Mouse (Mus musculus) kidney, embryonic 16.5 days (tissue): ENCODE results near the gene Gstm1. TPM values are rescaled to one million over a fixed set of nuclear protein-coding genes. Genes with fewer than 3 reads are reported as not detected.
A peak's percentile ranks its signal among the peaks of the same experiment; 100 is the strongest.

ENCODE experiments used
- ATAC-seq: fragments of 200-750 bp; cut with Nextera tagmentation; 2 replicates; pipeline ENCODE4 v1.8.0; 2017; ENCODE audit warnings: moderate TSS enrichment; ENCODE audit not compliant: low FRiP score, low TSS enrichment
- H3K27ac ChIP-seq: fragments of 300-500 bp; sonication (generic); 2 replicates; pipeline ENCODE4 v1.5.1; 2014; ENCODE audit warnings: low read length
- H3K27me3 ChIP-seq: fragments of 300-500 bp; sonication (generic); 2 replicates; pipeline ENCODE4 v1.6.1; 2014; ENCODE audit warnings: low read length, control low read depth, mixed read lengths; ENCODE audit not compliant: insufficient read depth
- H3K36me3 ChIP-seq: fragments of 300-500 bp; sonication (generic); 2 replicates; pipeline ENCODE4 v1.6.1; 2014; ENCODE audit warnings: low read length, control low read depth, mixed read lengths; ENCODE audit not compliant: insufficient read depth
- H3K4me1 ChIP-seq: fragments of 300-500 bp; sonication (generic); 2 replicates; pipeline ENCODE4 v1.6.1; 2014; ENCODE audit warnings: low read length, control low read depth, mixed read lengths; ENCODE audit not compliant: insufficient read depth
- H3K4me2 ChIP-seq: fragments of 300-500 bp; sonication (generic); replicated peaks from 2 replicates; pipeline ENCODE4 v1.6.1; 2014; ENCODE audit warnings: low read depth, low read length
- H3K4me3 ChIP-seq: fragments of 300-500 bp; sonication (generic); 2 replicates; pipeline ENCODE4 v1.5.1; 2014; ENCODE audit warnings: mild to moderate bottlenecking, low read length
- H3K9ac ChIP-seq: fragments of 300-500 bp; sonication (generic); replicated peaks from 2 replicates; pipeline ENCODE4 v1.6.1; 2014; ENCODE audit warnings: low read length
- H3K9me3 ChIP-seq: fragments of 300-500 bp; sonication (generic); 2 replicates; pipeline ENCODE4 v1.6.1; 2016; ENCODE audit warnings: low read length, control low read depth
- WGBS: fragments of 180-500 bp; shearing (Covaris S2); extraction: QIAGEN DNeasy Blood & Tissue Kit; methylation state at CpG from one replicate; pipeline ENCODE4 v1.1.7; 2014; 5-methylcytosine and 5-hydroxymethylcytosine counted together
- polyA plus RNA-seq: library from polyadenylated mRNA; unstranded; fragments of >200 nt; fragmentation: Nextera tagmentation; extraction: Ambion mirVana; gene quantifications from 2 replicates; pipeline ENCODE4 v1.2.1, GENCODE M21; 2015

The Gstm1 gene
- polyA plus RNA-seq = 109 and 124 TPM in 2 replicates

GRCm38 (mm10) chr3:108017473-108018189, at the start of gene Gstm1:
Gene Gstm1 (minus strand): TSS chr3:108017973.
- Histone ChIP-seq H3K4me3 (peak within 1 kb of the TSS; percentile 53), H3K9ac (peak within 1 kb of the TSS; percentile 69), H3K27me3 (no peaks in the 10 kb centered on the region), H3K9me3 (no peaks in the 10 kb centered on the region), H3K4me2 (peak within 1 kb of the TSS; percentile 92), H3K4me1 (peaks cover 23% of the 10 kb centered on the region), H3K36me3 (no peaks in the 10 kb centered on the region), H3K27ac (peak within 1 kb of the TSS; percentile 93)
- WGBS = under 1% methylated on average over 31 of the region's 31 CpGs
- peak; percentile 99 for ATAC-seq

GRCm38 (mm10) chr3:108067370-108067934, 49.7 kb upstream of the Gstm1 start:
- Histone ChIP-seq H3K4me3 (no peak overlapping the region), H3K27me3 (no peaks in the 10 kb centered on the region), H3K4me2 (no peak overlapping the region), H3K36me3 (no peaks in the 10 kb centered on the region), H3K4me1 (no peaks in the 10 kb centered on the region), H3K9ac (no peak overlapping the region), H3K27ac (no peak overlapping the region), H3K9me3 (no peaks in the 10 kb centered on the region)
- ATAC-seq = peak; percentile 52; the same call in 1 of the 2 replicates
- 35% methylated on average over 6 of the region's 6 CpGs for WGBS

- ATAC-seq = no peak
- no peak overlapping the region for H3K4me3 ChIP-seq
- H3K9ac ChIP-seq = no peak overlapping the region
- no peak overlapping the region for H3K27ac ChIP-seq
- WGBS = 83% methylated on average over 9 of the region's 9 CpGs
- no peaks in the 10 kb centered on the region for H3K36me3 ChIP-seq
- H3K4me2 ChIP-seq = no peak overlapping the region
- H3K27me3 ChIP-seq = no peaks in the 10 kb centered on the region
- H3K9me3 ChIP-seq = no peaks in the 10 kb centered on the region
- no peaks in the 10 kb centered on the region for H3K4me1 ChIP-seq
Measured at GRCm38 (mm10) chr3:108065551-108065950, 47.8 kb upstream of the Gstm1 start.

GRCm38 (mm10) chr3:108064672-108065071, 46.9 kb upstream of the Gstm1 start:
- Histone ChIP-seq H3K4me2 (no peak overlapping the region), H3K27ac (no peak overlapping the region), H3K4me3 (no peak overlapping the region), H3K9me3 (no peaks in the 10 kb centered on the region), H3K4me1 (no peaks in the 10 kb centered on the region), H3K9ac (no peak overlapping the region), H3K27me3 (no peaks in the 10 kb centered on the region), H3K36me3 (no peaks in the 10 kb centered on the region)
- ATAC-seq = no peak
- 76% methylated on average over 4 of the region's 4 CpGs for WGBS

- Histone ChIP-seq H3K9ac (no peak overlapping the region), H3K9me3 (no peaks in the 10 kb centered on the region), H3K4me3 (no peak overlapping the region), H3K4me2 (no peak overlapping the region), H3K27me3 (no peaks in the 10 kb centered on the region), H3K4me1 (no peaks in the 10 kb centered on the region), H3K27ac (no peak overlapping the region), H3K36me3 (no peaks in the 10 kb centered on the region)
- WGBS = 83% methylated on average over 8 of the region's 8 CpGs
- ATAC-seq = no peak
Measured at GRCm38 (mm10) chr3:108062648-108063047, 44.9 kb upstream of the Gstm1 start.

GRCm38 (mm10) chr3:108061420-108061819, 43.6 kb upstream of the Gstm1 start:
- peak overlapping the region; percentile 8 for H3K4me3 ChIP-seq
- no peaks in the 10 kb centered on the region for H3K4me1 ChIP-seq
- H3K9ac ChIP-seq = no peak overlapping the region; the same call in 1 of the 2 replicates
- no peak for ATAC-seq
- peak overlapping the region; percentile 50 for H3K4me2 ChIP-seq
- WGBS = 15% methylated on average over 7 of the region's 7 CpGs
- no peaks in the 10 kb centered on the region for H3K9me3 ChIP-seq
- no peaks in the 10 kb centered on the region for H3K27me3 ChIP-seq
- no peak overlapping the region for H3K27ac ChIP-seq
- H3K36me3 ChIP-seq = no peaks in the 10 kb centered on the region

GRCm38 (mm10) chr3:108050493-108050892, 32.7 kb upstream of the Gstm1 start:
- no peaks in the 10 kb centered on the region for H3K4me1 ChIP-seq
- 88% methylated on average over 5 of the region's 5 CpGs for WGBS
- H3K27me3 ChIP-seq = no peaks in the 10 kb centered on the region
- no peaks in the 10 kb centered on the region for H3K36me3 ChIP-seq
- H3K4me3 ChIP-seq = no peak overlapping the region
- ATAC-seq = no peak
- no peak overlapping the region for H3K9ac ChIP-seq
- H3K4me2 ChIP-seq = no peak overlapping the region
- no peak overlapping the region for H3K27ac ChIP-seq
- no peaks in the 10 kb centered on the region for H3K9me3 ChIP-seq

- H3K27ac ChIP-seq = no peak overlapping the region
- no peak overlapping the region for H3K4me3 ChIP-seq
- no peak for ATAC-seq
- no peaks in the 10 kb centered on the region for H3K9me3 ChIP-seq
- no peaks in the 10 kb centered on the region for H3K27me3 ChIP-seq
- H3K4me2 ChIP-seq = no peak overlapping the region
- H3K9ac ChIP-seq = no peak overlapping the region
- peaks cover 7% of the 10 kb centered on the region; the same call in 1 of the 2 replicates for H3K4me1 ChIP-seq
- no peaks in the 10 kb centered on the region for H3K36me3 ChIP-seq
- WGBS = 48% methylated on average over 3 of the region's 3 CpGs
Measured at GRCm38 (mm10) chr3:108048306-108048705, 30.5 kb upstream of the Gstm1 start.

GRCm38 (mm10) chr3:108046944-108047655, 29.3 kb upstream of the Gstm1 start:
- Histone ChIP-seq H3K4me3 (no peak overlapping the region), H3K9ac (no peak overlapping the region), H3K36me3 (no peaks in the 10 kb centered on the region), H3K9me3 (no peaks in the 10 kb centered on the region), H3K4me1 (peaks cover 7% of the 10 kb centered on the region; the same call in 1 of the 2 replicates), H3K27me3 (no peaks in the 10 kb centered on the region), H3K27ac (no peak overlapping the region), H3K4me2 (no peak overlapping the region)
- no peak for ATAC-seq
- 71% methylated on average over 2 of the region's 2 CpGs for WGBS
